ENCODE assay signal across 9 mouse cellular contexts in genomic region chr5:125964039-125964438, GRCm38 (mm10).
DNase-seq lines count a peak whose midpoint lies in the region; ATAC-seq and TF ChIP-seq lines count a peak whose summit lies in the region.
"Had no signal": no experiment of that assay in that cellular context is flagged by ENCODE, and none has a peak within 500 bp of the region (broad histone marks: within the 10 kb centered on the region; RNA-seq: fewer than 3 reads in every experiment).

No protein-coding gene starts in this region.

- no peak overlapping the region for H3K27ac ChIP-seq in heart, adult 2 months
- no peak overlapping the region for H3K27ac ChIP-seq in hindbrain, embryonic 13.5 days
- H3K27ac ChIP-seq: neural tube, embryonic 12.5 days had no signal

- no peak for TF ChIP-seq POLR2A in heart, adult 2 months (IDR thresholded peaks at IDR 0.05; ENCODE audit: insufficient read depth, low read depth, low read length)

- intact Hi-C loops in heart, adult 2 months (cut with DNase I): no loop called here
- intact Hi-C loops in heart, postnatal 25 days (cut with DNase I): loop anchor here (5.0 kb wide), 1 partner anchor 432 kb away; the partner anchor contains the start of gene Tmem132b

- no peak overlapping the region for H3K4me3 ChIP-seq in heart, adult 2 months
- no peak overlapping the region for H3K4me3 ChIP-seq in hindbrain, embryonic 13.5 days
- H3K4me3 ChIP-seq: neural tube, embryonic 12.5 days had no signal

- no peaks in the 10 kb centered on the region for H3K79me2 ChIP-seq in heart, adult 2 months (replicated peaks; ENCODE audit: control insufficient read depth, insufficient read depth, low read length)

- TF ChIP-seq EP300 in heart, adult 2 months (IDR thresholded peaks at IDR 0.05; ENCODE audit: insufficient read depth, low read depth, low read length): no peak

- no peaks in the 10 kb centered on the region for H3K36me3 ChIP-seq in heart, adult 2 months (ENCODE audit: control insufficient read depth, insufficient read depth, low read length)
- H3K36me3 ChIP-seq in hindbrain, embryonic 13.5 days: no peaks in the 10 kb centered on the region
- H3K36me3 ChIP-seq: neural tube, embryonic 12.5 days had no signal

- whole genome bisulfite sequencing in heart, adult 2 months: 64% methylated on average over 8 of the region's 8 CpGs
- WGBS in hindbrain, embryonic 13.5 days: 74% methylated on average over 8 of the region's 8 CpGs

- H3K9me3 ChIP-seq in hindbrain, embryonic 13.5 days: no peaks in the 10 kb centered on the region
- H3K9me3 ChIP-seq: neural tube, embryonic 12.5 days had no signal

- no peak for ATAC-seq in hindbrain, embryonic 13.5 days (ENCODE audit: low FRiP score)

- no peaks in the 10 kb centered on the region for H3K4me1 ChIP-seq in heart, adult 2 months (ENCODE audit: control insufficient read depth, insufficient read depth, low read length)
- peaks cover 12% of the 10 kb centered on the region for H3K4me1 ChIP-seq in hindbrain, embryonic 13.5 days (replicated peaks)
- H3K4me1 ChIP-seq: neural tube, embryonic 12.5 days had no signal

- H3K27me3 ChIP-seq in heart, adult 2 months (ENCODE audit: control insufficient read depth, insufficient read depth, low read length): no peaks in the 10 kb centered on the region
- H3K27me3 ChIP-seq in hindbrain, embryonic 13.5 days: no peaks in the 10 kb centered on the region
- H3K27me3 ChIP-seq: neural tube, embryonic 12.5 days had no signal

- DNase-seq in heart, adult 2 months: no peak
- DNase-seq in heart, postnatal 25 days (ENCODE audit: low spot score): no peak
- peak; percentile 14 for DNase-seq in right cerebral cortex, postnatal 4 days
- DNase-seq in right cerebral cortex, postnatal 36 days (ENCODE audit: low spot score in 2 of 2): no peak
- peak; percentile 17 for DNase-seq in embryo, embryonic 10.5 days (ENCODE audit: low spot score)
- DNase-seq in naive thymus-derived CD4-positive, alpha-beta T cell, adult 2 months (ENCODE audit: low read depth): peak; percentile 0
- DNase-seq in frontal cortex, postnatal 10 days (ENCODE audit: low spot score in 2 of 2): no peak

- no peak overlapping the region for H3K9ac ChIP-seq in heart, adult 2 months (ENCODE audit: low read depth, low read length)
- no peak overlapping the region for H3K9ac ChIP-seq in hindbrain, embryonic 13.5 days
- H3K9ac ChIP-seq: neural tube, embryonic 12.5 days had no signal

- peak; percentile 66 for TF ChIP-seq CTCF in heart, adult 2 months (IDR thresholded peaks at IDR 0.05)

- no peak overlapping the region for H3K4me2 ChIP-seq in hindbrain, embryonic 13.5 days
- H3K4me2 ChIP-seq: neural tube, embryonic 12.5 days had no signal

Comparison
In these comparisons a context has a peak if more than half of its experiments do, and no peak if none do; other contexts are left out.
1. DNase-seq: peak in right cerebral cortex, postnatal 4 days (single experiment), embryo, embryonic 10.5 days (single experiment) and naive thymus-derived CD4-positive, alpha-beta T cell, adult 2 months (single experiment); none in heart, adult 2 months (0 of 2), heart, postnatal 25 days (single experiment), right cerebral cortex, postnatal 36 days (0 of 2) and frontal cortex, postnatal 10 days (0 of 2).